Mouse (Mus musculus): ENCODE measurements around the gene Timm17b. TPM values are rescaled to one million over a fixed set of nuclear protein-coding genes. Genes with fewer than 3 reads are reported as not detected.

Timm17b gene
- total and polyA plus RNA-seq, 2 experiments from 2014 or later: 43.4 to 141 TPM

DNA sequence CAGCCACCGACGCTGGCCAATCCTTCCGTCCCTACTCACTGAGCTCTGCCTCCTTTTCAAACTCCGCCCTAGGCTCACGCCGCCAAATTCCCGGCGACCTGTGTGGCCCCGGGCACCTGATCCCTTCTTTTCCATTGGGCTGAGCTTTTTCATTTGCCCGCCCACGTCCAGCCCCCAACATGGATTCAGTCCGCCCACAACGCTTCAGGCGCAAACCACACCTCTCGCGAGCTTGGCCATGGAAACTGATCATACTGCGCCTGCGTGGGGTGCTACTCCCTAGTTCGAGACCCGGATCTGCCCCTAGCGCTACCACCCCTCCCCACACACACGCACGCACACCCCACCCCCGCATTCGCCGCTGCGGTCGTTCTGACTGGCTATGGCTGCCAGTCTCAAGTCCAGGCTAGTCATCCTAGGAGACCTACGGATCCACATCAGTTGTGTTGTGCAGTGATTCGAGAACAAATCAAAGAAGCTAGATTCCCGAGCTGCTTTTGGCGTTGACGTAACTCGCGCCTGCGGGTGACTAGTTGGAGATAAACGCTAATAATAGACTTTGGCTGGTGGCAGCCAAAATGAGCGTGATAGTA is 48.8 kb downstream of the Timm17b start:
- Histone ChIP-seq H3K36me3 (ENCODE audit: insufficient read depth, low read length) (no peaks in the 10 kb centered on the region), H3K27ac (ENCODE audit: low read depth, low read length) (peak overlapping the region; percentile 65), H3K9ac (replicated peaks; ENCODE audit: low read length, poor library complexity, severe bottlenecking) (no peak overlapping the region), H3K4me3 (ENCODE audit: low read depth, low read length) (peak overlapping the region; percentile 43), H3K4me1 (ENCODE audit: insufficient read depth, low read length) (no peaks in the 10 kb centered on the region), H3K4me2 (ENCODE audit: low read depth, low read length, poor library complexity, severe bottlenecking) (peak overlapping the region; percentile 36), H3K9me3 (ENCODE audit: low read length) (no peaks in the 10 kb centered on the region), H3K27me3 (ENCODE audit: insufficient read depth, low read length) (no peaks in the 10 kb centered on the region)
- TF ChIP-seq CTCF (IDR thresholded peaks at IDR 0.05): no peak
- 28% methylated on average over 38 of the region's 38 CpGs for WGBS
- DNase-seq (ENCODE audit: low spot score) (peak; percentile 96), ATAC-seq (ENCODE audit: low FRiP score) (peak; percentile 96)

- H3K4me2 ChIP-seq (ENCODE audit: low read depth, low read length, poor library complexity, severe bottlenecking): no peak overlapping the region
- H3K36me3 ChIP-seq (ENCODE audit: insufficient read depth, low read length): no peaks in the 10 kb centered on the region
- no peak overlapping the region for H3K4me3 ChIP-seq (ENCODE audit: low read depth, low read length)
- no peaks in the 10 kb centered on the region for H3K4me1 ChIP-seq (ENCODE audit: insufficient read depth, low read length)
- 89% methylated on average over 7 of the region's 7 CpGs for WGBS
- no peak overlapping the region for H3K9ac ChIP-seq (replicated peaks; ENCODE audit: low read length, poor library complexity, severe bottlenecking)
- DNase-seq (ENCODE audit: low spot score) (no peak), ATAC-seq (ENCODE audit: low FRiP score) (no peak)
- no peak overlapping the region for H3K27ac ChIP-seq (ENCODE audit: low read depth, low read length)
- TF ChIP-seq CTCF (IDR thresholded peaks at IDR 0.05): no peak
- no peaks in the 10 kb centered on the region for H3K27me3 ChIP-seq (ENCODE audit: insufficient read depth, low read length)
- no peaks in the 10 kb centered on the region for H3K9me3 ChIP-seq (ENCODE audit: low read length)
These were observed 50.9 kb downstream of the Timm17b start for GRCm38 (mm10) chrX:7950091-7950490.

Other genes with a start within 250 kb of the Timm17b start
- 0.99 and 1.6 TPM in 2 replicates for gene Prickle3, start 242.1 kb upstream of the Timm17b start, total RNA-seq (2014; rRNA removed)
- gene Prickle3, start 242.1 kb upstream of the Timm17b start, polyA plus RNA-seq (2015; fragmentation: Nextera tagmentation; extraction: Ambion mirVana): 1.1 and 1.3 TPM in 2 replicates
- 9.1 and 16.4 TPM in 2 replicates for gene Plp2, start 228.0 kb upstream of the Timm17b start, total RNA-seq (2014; rRNA removed)
- 18.9 and 20.0 TPM in 2 replicates for gene Plp2, start 228.0 kb upstream of the Timm17b start, polyA plus RNA-seq (2015; fragmentation: Nextera tagmentation; extraction: Ambion mirVana)
- gene Magix, start 218.1 kb upstream of the Timm17b start, total RNA-seq (2014; rRNA removed): not detected in 2 replicates
- 0.07 and 0.13 TPM in 2 replicates for gene Magix, start 218.1 kb upstream of the Timm17b start, polyA plus RNA-seq (2015; fragmentation: Nextera tagmentation; extraction: Ambion mirVana)
- gene Gpkow, start 202.2 kb upstream of the Timm17b start, total RNA-seq (2014; rRNA removed): 11.9 and 25.1 TPM in 2 replicates
- gene Gpkow, start 202.2 kb upstream of the Timm17b start, polyA plus RNA-seq (2015; fragmentation: Nextera tagmentation; extraction: Ambion mirVana): 41.6 and 42.3 TPM in 2 replicates
- gene Wdr45, start 185.0 kb upstream of the Timm17b start, total RNA-seq (2014; rRNA removed): 34.6 and 42.0 TPM in 2 replicates
- 27.2 and 30.5 TPM in 2 replicates for gene Wdr45, start 185.0 kb upstream of the Timm17b start, polyA plus RNA-seq (2015; fragmentation: Nextera tagmentation; extraction: Ambion mirVana)
- gene Gm45208, start 177.1 kb upstream of the Timm17b start, total RNA-seq (2014; rRNA removed): 0.71 TPM in 1 of 2 replicates, not detected in the other
- not detected in 2 replicates for gene Gm45208, start 177.1 kb upstream of the Timm17b start, polyA plus RNA-seq (2015; fragmentation: Nextera tagmentation; extraction: Ambion mirVana)
- gene Praf2, start 170.9 kb upstream of the Timm17b start, total RNA-seq (2014; rRNA removed): 110 and 134 TPM in 2 replicates
- gene Praf2, start 170.9 kb upstream of the Timm17b start, polyA plus RNA-seq (2015; fragmentation: Nextera tagmentation; extraction: Ambion mirVana): 136 and 146 TPM in 2 replicates
- gene Ccdc120, start 148.5 kb upstream of the Timm17b start, total RNA-seq (2014; rRNA removed): 272 and 352 TPM in 2 replicates
- gene Ccdc120, start 148.5 kb upstream of the Timm17b start, polyA plus RNA-seq (2015; fragmentation: Nextera tagmentation; extraction: Ambion mirVana): 64.9 and 71.6 TPM in 2 replicates
- 21.0 and 22.3 TPM in 2 replicates for gene Tfe3, start 136.8 kb upstream of the Timm17b start, total RNA-seq (2014; rRNA removed)
- 20.0 and 21.0 TPM in 2 replicates for gene Tfe3, start 136.8 kb upstream of the Timm17b start, polyA plus RNA-seq (2015; fragmentation: Nextera tagmentation; extraction: Ambion mirVana)
- gene Gripap1, start 109.6 kb upstream of the Timm17b start, total RNA-seq (2014; rRNA removed): 27.2 and 36.3 TPM in 2 replicates
- 63.9 and 68.4 TPM in 2 replicates for gene Gripap1, start 109.6 kb upstream of the Timm17b start, polyA plus RNA-seq (2015; fragmentation: Nextera tagmentation; extraction: Ambion mirVana)
- gene Kcnd1, start 77.1 kb upstream of the Timm17b start, total RNA-seq (2014; rRNA removed): 3.1 and 5.2 TPM in 2 replicates
- gene Kcnd1, start 77.1 kb upstream of the Timm17b start, polyA plus RNA-seq (2015; fragmentation: Nextera tagmentation; extraction: Ambion mirVana): 4.6 and 5.3 TPM in 2 replicates
- gene Otud5, start 58.0 kb upstream of the Timm17b start, total RNA-seq (2014; rRNA removed): 61.2 and 68.3 TPM in 2 replicates
- gene Otud5, start 58.0 kb upstream of the Timm17b start, polyA plus RNA-seq (2015; fragmentation: Nextera tagmentation; extraction: Ambion mirVana): 37.0 and 39.6 TPM in 2 replicates
- 12.7 and 17.4 TPM in 2 replicates for gene Pim2, start 21.1 kb upstream of the Timm17b start, total RNA-seq (2014; rRNA removed)
- gene Pim2, start 21.1 kb upstream of the Timm17b start, polyA plus RNA-seq (2015; fragmentation: Nextera tagmentation; extraction: Ambion mirVana): 20.4 and 20.9 TPM in 2 replicates
- 50.2 and 67.0 TPM in 2 replicates for gene Slc35a2, start 15.3 kb upstream of the Timm17b start, total RNA-seq (2014; rRNA removed)
- 42.9 and 46.2 TPM in 2 replicates for gene Slc35a2, start 15.3 kb upstream of the Timm17b start, polyA plus RNA-seq (2015; fragmentation: Nextera tagmentation; extraction: Ambion mirVana)
- 136 and 143 TPM in 2 replicates for gene Pqbp1, start 88 bp upstream of the Timm17b start, total RNA-seq (2014; rRNA removed)
- 232 and 234 TPM in 2 replicates for gene Pqbp1, start 88 bp upstream of the Timm17b start, polyA plus RNA-seq (2015; fragmentation: Nextera tagmentation; extraction: Ambion mirVana)
- not detected in 2 replicates for gene Gm10491, start 8.5 kb downstream of the Timm17b start, total RNA-seq (2014; rRNA removed)
- gene Gm10491, start 8.5 kb downstream of the Timm17b start, polyA plus RNA-seq (2015; fragmentation: Nextera tagmentation; extraction: Ambion mirVana): not detected in 2 replicates
- gene Gm10490, start 10.2 kb downstream of the Timm17b start, total RNA-seq (2014; rRNA removed): not detected in 2 replicates
- gene Gm10490, start 10.2 kb downstream of the Timm17b start, polyA plus RNA-seq (2015; fragmentation: Nextera tagmentation; extraction: Ambion mirVana): not detected in 2 replicates
- 111 and 161 TPM in 2 replicates for gene Pcsk1n, start 20.5 kb downstream of the Timm17b start, total RNA-seq (2014; rRNA removed)
- 534 and 561 TPM in 2 replicates for gene Pcsk1n, start 20.5 kb downstream of the Timm17b start, polyA plus RNA-seq (2015; fragmentation: Nextera tagmentation; extraction: Ambion mirVana)
- not detected in 2 replicates for gene Eras, start 29.2 kb downstream of the Timm17b start, total RNA-seq (2014; rRNA removed)
- not detected in 2 replicates for gene Eras, start 29.2 kb downstream of the Timm17b start, polyA plus RNA-seq (2015; fragmentation: Nextera tagmentation; extraction: Ambion mirVana)
- 103 and 111 TPM in 2 replicates for gene Hdac6, start 48.5 kb downstream of the Timm17b start, total RNA-seq (2014; rRNA removed)
- 65.5 and 68.3 TPM in 2 replicates for gene Hdac6, start 48.5 kb downstream of the Timm17b start, polyA plus RNA-seq (2015; fragmentation: Nextera tagmentation; extraction: Ambion mirVana)
- not detected in 2 replicates for gene Gata1, start 78.7 kb downstream of the Timm17b start, total RNA-seq (2014; rRNA removed)
- not detected in 2 replicates for gene Gata1, start 78.7 kb downstream of the Timm17b start, polyA plus RNA-seq (2015; fragmentation: Nextera tagmentation; extraction: Ambion mirVana)
- 2.4 TPM in 1 of 2 replicates, not detected in the other for gene Glod5, start 119.1 kb downstream of the Timm17b start, total RNA-seq (2014; rRNA removed)
- 0.81 and 1.1 TPM in 2 replicates for gene Glod5, start 119.1 kb downstream of the Timm17b start, polyA plus RNA-seq (2015; fragmentation: Nextera tagmentation; extraction: Ambion mirVana)
- 32.0 and 45.0 TPM in 2 replicates for gene Suv39h1, start 175.4 kb downstream of the Timm17b start, total RNA-seq (2014; rRNA removed)
- gene Suv39h1, start 175.4 kb downstream of the Timm17b start, polyA plus RNA-seq (2015; fragmentation: Nextera tagmentation; extraction: Ambion mirVana): 34.8 and 35.4 TPM in 2 replicates
- 0.52 and 0.60 TPM in 2 replicates for gene Was, start 191.1 kb downstream of the Timm17b start, total RNA-seq (2014; rRNA removed)
- 0.15 and 0.30 TPM in 2 replicates for gene Was, start 191.1 kb downstream of the Timm17b start, polyA plus RNA-seq (2015; fragmentation: Nextera tagmentation; extraction: Ambion mirVana)
- 324 and 337 TPM in 2 replicates for gene Wdr13, start 233.5 kb downstream of the Timm17b start, total RNA-seq (2014; rRNA removed)
- gene Wdr13, start 233.5 kb downstream of the Timm17b start, polyA plus RNA-seq (2015; fragmentation: Nextera tagmentation; extraction: Ambion mirVana): 59.9 and 60.4 TPM in 2 replicates
- 371 and 394 TPM in 2 replicates for gene Rbm3, start 246.5 kb downstream of the Timm17b start, total RNA-seq (2014; rRNA removed)
- 429 and 432 TPM in 2 replicates for gene Rbm3, start 246.5 kb downstream of the Timm17b start, polyA plus RNA-seq (2015; fragmentation: Nextera tagmentation; extraction: Ambion mirVana)